Mouse (Mus musculus): Measurements from ENCODE around the gene Vars2.

- TF ChIP-seq CTCF (IDR thresholded peaks at IDR 0.05 in 2 of 3, conservative IDR thresholded peaks at IDR 0.05 in 1 of 3; ENCODE audit: control insufficient read depth in 1 of 3, insufficient read depth in 1 of 3, low read depth in 2 of 3, low read length in 3 of 3, poor library complexity in 1 of 3, severe bottlenecking in 1 of 3), result no peak
- TF ChIP-seq TAL1 (IDR thresholded peaks at IDR 0.05; ENCODE audit: low read length), result no peak
- TF ChIP-seq GATA1 (IDR thresholded peaks at IDR 0.05; ENCODE audit: low read depth, low read length), result peak; percentile 87
- TF ChIP-seq POLR2A (IDR thresholded peaks at IDR 0.05; ENCODE audit: control insufficient read depth in 1 of 2, insufficient read depth in 1 of 2, low read depth in 1 of 2, low read length in 2 of 2, poor library complexity in 1 of 2), result no peak
- no peak; the same call in 1 of the 2 replicates for TF ChIP-seq SIN3A (IDR thresholded peaks at IDR 0.05; ENCODE audit: low read length)
- TF ChIP-seq EP300 (IDR thresholded peaks at IDR 0.05; ENCODE audit: low read depth in 1 of 2, low read length in 2 of 2), result peak; percentile 29 to 74; a peak in 3 of 4 replicates
- no peak for TF ChIP-seq E2F4 (IDR thresholded peaks at IDR 0.05; ENCODE audit: borderline replicate concordance, low read depth, low read length)
- 0 out of 2 replicates have a peak, but pooled peaks have one; percentile 6 for TF ChIP-seq HCFC1 (IDR thresholded peaks at IDR 0.05; ENCODE audit: low read depth, low read length)
- TF ChIP-seq GABPA (IDR thresholded peaks at IDR 0.05; ENCODE audit: low read depth, low read length), result no peak
- TF ChIP-seq ZC3H11A (IDR thresholded peaks at IDR 0.05; ENCODE audit: low read depth, low read length), result no peak
- TF ChIP-seq NRF1 (IDR thresholded peaks at IDR 0.05; ENCODE audit: insufficient read depth, low read depth, low read length, poor library complexity, severe bottlenecking), result no peak
Observed at GRCm38 (mm10) chr17:35638475-35639190, 28.8 kb downstream of the Vars2 start.

Measured in MEL (cell line).